Mouse (Mus musculus) c-Kit-positive CD71-positive TER-119-positive erythroid progenitor cells, embryonic 14.5 days (primary cell): ENCODE measurements around the gene Gm20388.

Experiments
- DNase-seq: peaks from one replicate; pipeline ENCODE4 v3.0.0-alpha.2; 2013; ENCODE audit warnings: low spot score

Gene Gm20388

DNA sequence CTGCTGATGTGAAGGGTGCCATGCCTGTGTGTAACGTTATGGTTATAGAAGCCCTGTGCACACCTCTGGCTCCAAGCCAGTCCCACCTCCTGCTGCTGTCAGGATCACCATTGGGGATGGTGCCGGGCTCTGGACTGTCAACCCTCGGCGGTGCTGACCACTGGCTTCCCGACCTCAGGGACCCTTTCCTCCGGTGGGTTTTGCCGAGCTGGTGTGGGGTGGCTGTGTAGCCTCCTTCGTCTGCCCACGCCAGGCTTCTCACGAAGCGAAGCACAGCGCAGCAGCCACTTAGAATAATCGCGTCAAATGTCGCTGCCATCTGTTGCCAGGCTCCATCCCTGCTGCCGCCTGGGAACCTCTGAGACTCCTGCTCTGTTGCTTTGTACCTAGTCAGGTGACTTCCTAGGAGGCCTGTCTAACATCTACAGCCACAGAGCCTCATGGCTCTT lies 637.7 kb downstream of the Gm20388 start:
- DNase-seq: no peak

DNA sequence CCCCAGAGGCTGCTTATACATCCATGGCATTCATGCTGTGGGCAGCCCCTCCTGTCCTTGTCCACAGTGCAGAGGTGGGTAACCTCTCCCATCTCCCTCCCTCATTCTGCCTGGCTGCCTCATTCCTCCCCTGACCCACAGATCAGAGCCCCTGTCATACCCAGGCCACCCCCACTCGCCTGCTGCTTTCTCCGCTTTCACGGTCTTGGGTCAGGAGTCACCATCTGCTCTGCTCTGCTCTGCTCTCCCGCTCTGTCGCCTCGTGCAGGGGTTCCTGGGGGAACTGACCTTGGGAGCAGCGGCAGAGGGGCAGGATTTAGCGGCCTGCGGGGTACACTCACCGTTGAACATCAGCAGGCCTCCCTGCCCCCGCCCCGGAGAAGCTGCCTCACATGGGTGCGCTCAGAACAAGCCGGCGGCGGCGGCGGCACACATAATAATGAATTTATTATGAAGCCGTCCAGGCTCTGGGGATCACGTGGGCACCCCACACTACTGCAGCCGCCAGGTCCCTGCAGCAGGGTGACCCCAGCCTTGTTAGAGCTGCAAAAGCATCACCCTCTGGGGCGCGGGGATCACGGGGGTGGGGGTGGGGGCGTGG lies 638.8 kb downstream of the Gm20388 start:
- DNase-seq: no peak

DNA sequence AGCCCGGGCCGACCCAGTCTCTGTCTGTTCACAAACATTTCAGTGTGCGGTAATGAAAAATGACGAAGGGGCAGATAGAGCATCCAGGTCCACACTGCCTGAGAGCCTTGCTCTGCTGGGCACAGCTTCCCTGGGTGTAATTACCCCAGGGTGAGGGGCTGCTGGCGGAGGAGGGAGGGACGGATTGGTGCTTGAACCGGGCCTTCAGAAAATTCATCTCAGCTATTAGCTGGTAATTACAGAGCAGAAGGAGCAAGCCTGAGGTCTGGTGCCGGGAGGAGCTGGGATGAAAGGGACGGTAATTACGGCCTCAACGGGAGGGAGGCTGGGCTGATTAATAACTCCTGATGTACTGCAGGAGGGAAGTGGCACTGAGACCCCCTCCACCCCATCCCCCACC lies 639.3 kb downstream of the Gm20388 start:
- no peak for DNase-seq

DNA sequence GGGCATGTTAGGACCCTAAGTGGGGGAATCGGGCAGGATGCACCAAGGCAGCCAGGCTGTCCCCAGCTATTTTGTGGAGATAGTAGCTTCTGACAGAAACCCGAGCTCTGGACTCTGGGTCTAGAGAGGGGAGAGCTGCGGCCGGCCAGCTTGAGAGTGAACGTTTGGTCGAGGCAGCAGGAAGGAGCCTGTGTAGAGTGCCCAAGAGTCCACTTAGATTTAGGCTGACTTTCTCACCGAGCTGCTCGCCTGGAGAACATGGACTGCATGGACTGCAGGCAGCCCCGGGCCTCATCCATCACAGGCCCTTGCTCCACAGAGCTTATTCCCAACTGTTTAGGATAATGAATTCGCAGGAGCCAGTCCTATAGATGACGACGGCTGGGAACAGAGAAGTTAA lies 639.8 kb downstream of the Gm20388 start:
- DNase-seq: no peak

DNA sequence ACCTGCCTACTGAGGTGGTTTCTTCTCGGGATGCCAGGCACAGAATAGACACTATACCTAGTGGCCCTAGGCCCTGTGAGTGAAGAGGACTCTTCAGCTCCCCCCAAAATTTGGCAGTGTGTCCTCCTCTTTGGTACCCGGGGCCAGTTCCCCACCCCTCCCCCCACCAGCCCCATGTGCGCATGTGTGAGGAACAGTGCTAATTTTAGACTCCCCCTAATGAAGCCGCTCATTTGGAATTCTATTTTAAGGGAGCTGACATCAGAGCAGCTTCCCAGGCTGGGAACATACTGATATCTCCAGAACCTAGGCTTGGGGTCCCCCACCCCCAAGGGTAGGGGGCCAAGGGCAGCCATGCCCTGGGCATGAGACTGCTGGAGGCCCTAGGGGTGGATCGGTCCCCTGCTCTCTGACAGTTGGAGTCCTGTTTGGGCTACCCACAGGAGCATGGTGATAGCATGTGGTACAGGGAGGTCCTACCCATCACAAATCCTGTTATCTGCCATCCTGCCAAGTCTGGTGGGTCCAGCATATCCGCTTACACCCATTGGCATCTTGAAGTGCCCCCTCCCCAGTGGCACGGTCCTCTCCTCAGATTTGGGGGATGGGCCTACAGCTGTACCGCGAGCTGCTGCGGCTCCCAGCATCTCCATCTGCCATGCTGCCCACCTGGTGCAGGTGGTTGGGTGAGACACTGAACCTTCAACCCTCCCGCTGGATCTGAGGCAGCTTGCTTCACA lies 640.5 kb downstream of the Gm20388 start:
- no peak for DNase-seq

DNA sequence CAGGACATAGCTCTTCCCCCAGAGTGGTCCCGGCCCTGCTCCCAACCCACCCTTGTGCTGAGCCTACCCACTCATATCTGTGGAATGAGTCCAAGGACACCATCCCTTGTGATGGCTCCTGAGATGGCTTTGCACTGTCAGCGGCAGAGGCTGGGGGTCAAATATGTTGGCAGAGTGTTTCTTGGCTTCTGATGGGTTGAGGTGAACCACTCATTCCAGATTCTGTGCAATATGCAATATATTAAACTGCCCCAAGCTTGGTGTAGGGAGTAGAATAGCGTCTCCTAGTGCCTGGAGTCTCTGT lies 641.0 kb downstream of the Gm20388 start:
- no peak for DNase-seq

DNA sequence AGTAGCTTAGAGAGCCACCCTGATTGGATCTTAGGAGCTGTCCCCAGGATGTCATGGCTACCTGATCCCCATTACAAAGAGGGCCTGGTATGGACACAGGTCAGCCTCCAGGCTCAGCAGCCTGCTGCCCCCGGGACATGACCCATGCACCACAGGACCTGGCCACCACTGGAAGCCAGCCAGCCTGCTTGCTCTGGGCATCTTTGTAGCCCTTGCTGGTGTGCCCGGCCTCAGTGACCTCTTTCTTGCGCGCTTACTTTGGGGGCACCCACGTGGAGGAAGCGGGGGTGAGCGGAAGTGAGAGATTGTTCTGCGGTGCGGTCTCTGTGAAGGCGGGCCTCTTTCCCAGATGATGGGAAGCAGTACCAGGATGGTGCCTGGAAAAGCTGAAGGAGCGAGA lies 641.9 kb downstream of the Gm20388 start:
- DNase-seq: no peak

DNA sequence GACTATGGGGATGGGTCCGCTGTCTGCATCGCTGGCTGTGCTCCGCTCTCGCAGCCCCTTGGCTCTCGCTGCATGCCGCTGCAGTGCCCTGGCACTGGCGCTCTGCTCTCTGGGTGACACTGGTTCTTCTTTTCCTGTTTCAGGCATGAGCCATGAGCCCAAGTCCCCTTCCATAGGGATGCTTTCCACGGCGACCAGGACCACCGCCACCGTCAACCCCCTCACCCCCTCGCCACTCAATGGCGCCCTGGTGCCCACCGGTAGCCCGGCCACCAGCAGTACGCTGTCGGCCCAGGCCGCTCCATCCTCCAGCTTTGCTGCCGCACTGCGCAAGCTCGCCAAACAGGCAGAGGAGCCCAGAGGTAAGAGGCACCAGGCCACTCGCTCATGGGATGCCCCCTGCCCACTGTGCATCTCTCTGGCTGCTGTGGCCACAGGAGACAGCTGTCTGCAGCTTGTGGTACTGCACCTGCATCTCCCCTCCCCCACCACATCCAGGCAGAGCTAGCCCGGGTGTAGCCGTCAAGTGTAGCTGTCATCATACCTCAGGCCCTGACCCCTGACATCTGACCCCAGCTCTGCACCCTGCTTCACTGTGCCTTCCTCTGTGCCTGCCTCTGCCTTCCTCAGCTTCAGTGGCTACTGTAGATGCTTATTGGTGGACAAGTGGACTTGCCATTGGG lies 642.9 kb downstream of the Gm20388 start:
- no peak for DNase-seq

DNA sequence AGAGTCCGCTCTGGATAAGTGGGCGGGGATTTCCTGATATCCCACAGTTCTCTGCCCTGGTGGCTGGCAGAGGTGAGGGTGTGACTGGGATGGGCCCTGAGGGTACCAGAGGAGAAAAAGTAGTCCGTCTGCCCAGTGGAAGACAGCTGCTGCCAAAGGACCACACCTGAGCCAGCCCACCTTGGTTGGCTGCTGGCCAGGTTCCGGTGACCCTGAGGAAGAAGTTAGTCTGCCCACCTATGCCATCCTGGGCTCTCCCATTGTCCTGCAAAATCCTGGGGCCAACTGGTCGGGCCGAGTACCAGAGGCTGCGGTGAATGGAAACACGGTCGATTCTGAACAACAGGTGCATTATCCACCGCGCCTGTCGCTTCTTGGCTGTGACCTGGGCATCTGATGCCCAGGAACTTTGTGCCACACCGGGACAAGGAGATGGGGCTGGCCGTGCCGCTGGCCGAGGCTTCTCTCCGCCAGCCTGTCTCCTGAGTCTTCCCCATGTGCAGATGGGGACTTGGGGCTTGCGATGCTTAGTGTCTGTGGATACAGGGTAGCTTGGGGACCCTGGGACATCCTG lies 643.9 kb downstream of the Gm20388 start:
- DNase-seq: no peak

DNA sequence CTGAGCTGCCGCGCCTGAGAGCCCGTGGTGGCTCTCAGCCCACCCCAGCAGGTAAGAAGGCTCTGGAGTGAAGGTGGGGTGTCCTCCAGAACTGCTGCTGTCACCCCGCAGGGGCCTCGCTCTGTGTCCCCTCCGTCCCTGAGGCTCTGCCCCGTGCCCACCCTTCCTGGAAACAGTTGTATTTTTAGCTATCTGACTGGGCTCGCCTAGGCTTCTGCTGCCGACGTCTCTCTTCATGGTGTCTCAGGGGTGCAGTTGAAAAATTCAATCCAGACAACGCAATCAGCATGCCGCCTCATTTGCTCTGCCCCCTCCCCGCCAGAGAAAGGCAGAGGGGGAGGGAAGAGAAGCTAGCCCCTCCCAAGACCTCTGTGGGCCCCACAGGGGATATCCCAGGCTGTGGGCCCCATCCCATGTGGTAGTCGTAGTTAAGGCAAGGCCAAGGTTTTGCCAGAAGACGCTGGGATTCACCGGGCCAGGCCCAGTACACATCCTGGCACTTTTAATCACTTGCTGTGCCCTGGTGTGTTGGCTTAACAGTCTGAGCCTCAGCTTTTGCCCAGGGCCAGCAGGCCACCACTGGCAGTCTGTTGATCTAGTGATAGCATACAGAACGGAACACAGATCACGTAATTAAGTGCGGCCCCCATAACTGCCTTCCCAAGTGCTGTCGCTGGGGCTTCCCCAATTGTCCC lies 645.7 kb downstream of the Gm20388 start:
- no peak for DNase-seq

DNA sequence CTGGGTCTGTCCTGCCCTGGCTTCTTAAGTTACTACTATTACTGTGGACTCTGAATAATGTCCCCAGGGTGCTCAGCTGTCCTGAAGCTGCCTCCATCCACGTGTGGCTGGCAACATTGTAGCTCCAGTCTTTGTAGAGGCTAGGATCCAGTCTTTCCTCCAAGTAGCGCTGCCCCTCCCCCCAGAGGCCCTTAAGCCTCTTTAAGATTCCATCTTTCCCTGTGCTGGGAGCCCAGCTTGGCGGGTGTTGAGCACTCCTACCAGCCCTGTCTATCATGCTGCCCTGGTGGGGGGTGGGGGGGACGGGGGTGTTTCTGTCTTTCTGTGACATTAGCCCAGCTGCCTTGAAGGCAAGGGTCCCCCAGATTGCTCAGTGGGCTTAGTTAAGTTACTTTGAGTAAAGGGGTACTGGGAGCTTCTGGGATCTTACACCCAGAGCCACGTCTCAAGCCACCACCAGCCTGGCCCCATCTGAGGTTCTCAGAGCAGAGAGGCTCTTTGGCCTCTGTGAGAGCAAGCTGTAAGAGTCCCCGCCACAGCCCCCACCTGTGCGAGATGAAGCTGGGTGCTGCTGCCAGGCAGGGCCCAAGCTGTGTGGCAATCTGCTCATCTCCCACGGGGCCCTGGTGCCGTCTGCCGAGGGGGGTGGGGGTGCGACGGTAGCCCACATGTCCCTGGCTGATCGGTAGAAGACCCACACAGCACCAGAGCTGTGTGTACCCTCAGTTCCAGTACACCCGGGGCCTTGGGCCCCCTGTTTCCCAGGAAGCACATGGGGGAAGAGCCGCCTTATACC lies 646.7 kb downstream of the Gm20388 start:
- DNase-seq: no peak

DNA sequence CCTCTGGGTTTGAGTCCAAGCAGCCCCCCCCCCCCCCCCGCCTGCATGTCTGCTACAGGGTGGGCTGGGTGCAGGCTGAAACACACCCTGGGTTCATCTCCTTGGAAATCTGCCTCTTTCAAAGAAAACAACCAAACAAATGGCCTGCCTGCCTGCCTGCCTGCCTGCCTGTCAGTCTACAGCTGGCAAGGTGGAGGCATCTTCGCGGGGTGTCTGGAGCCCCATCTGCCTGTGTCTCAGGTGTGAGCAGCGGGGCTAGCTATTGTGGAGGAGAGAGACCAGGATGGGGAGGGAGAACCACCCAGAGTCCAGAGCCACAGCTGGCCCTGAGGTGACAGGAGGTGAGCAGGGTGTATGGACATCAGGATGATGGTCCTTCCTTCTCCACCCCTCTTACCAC lies 647.5 kb downstream of the Gm20388 start:
- no peak for DNase-seq

DNA sequence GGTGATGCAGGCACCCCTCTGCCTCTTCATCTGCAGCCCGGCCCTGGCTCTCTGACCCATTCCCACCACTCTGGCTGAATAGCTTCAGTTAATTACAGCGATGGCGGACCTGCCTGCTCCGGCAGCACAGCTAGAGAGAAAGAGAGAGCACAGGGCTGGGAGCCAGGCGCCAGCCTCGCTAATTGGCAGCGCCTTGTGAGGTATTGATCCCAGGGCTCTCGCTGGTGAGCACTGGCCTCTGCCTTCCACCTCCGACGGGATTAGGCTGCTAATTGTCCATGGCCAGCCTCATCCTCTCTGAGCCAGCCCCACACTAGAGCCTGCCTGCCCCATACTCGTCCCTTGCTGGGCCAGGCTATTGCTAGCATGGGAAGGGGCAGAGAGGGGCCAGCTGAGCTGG lies 649.0 kb downstream of the Gm20388 start:
- DNase-seq: no peak

DNA sequence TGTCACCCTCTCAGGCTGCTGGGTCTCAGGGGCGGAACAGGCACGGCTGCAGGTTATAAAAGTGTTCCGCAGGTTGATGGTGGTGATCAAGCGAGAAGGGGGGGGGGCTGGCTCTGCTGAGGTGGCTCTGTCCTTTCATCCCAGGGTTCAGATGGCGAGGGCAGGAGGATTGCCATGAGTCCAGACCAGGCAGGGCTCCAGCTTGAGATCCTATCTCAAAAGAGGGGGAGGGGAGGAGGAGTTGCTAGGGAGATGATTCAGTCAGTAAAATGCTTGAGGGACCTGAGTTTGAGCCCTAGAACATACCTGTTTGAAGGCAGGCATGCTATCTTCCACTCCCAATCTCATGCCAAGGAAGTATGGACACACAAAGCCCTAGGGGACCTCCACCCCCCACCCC lies 649.9 kb downstream of the Gm20388 start:
- DNase-seq: no peak

DNA sequence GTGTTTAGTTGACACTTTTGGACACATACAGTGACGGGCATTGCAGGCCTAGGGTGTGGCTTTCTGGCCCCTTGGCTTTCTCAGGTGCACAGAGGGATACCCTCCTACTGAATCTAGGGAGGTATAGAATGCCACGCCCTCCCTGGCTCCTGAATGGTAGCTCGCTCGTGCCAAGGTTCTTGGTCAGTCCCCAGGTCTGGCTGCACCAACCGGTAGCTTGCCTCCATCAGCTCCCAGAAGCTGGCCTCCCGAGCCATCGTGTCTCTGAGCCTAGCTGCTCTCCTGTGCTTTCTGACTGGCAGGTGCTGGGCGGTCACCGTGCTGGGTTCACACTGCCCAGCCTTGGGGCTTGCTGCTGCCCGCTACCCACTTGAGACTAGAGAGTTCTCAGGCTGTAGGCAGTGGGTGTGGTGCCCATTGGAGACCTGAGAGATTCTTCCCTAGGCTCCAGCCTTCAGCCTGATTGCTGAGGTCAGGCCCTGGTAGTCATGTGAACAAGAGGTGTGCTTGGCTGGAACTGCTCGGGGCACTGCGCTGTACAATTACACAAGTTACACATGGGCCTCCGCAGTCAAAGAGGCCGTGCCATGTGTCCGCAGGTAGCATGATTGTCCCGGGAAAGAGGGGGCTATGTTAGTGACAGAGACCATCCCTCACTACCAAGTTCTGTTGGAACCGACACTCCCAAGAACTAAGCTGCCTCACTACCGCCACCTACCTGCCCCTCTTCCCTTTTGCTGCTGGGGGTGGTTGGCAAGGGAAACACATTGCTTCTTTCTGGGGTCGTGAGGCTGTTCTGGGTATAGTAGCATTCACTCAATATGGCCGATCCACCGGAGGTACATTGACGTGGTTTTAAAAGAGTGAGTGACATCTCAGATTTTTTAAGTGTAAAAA lies 651.1 kb downstream of the Gm20388 start:
- no peak for DNase-seq

DNA sequence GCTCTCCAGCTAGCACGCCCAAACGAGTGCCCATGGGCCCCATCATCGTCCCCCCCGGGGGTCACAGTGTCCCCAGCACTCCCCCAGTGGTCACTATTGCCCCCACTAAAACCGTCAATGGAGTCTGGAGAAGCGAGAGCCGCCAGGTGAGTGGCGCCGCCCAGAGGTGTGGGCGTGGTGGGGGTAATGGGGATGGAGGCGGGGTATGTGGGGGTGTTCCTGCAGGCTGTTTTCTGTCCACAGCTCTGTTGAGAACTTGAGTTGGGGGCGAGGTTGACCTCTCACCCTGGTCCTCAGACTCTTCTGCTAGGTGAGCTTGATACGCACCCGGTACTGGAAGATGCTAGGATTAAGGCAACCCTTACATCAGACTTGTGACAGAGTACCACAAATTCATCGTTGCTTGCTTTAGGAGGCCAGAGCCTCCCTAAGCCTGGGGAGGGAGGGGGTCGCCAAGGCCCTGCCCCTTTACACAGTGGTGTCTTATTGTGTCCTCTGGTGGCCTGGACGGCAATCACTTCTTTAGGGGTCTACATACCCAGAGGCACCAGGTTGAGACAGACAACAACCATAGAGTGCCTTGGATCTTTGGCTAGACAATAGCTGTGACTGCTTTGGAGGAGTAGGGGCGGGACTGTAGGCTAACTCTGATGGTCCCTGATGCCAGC lies 652.2 kb downstream of the Gm20388 start:
- no peak for DNase-seq

DNA sequence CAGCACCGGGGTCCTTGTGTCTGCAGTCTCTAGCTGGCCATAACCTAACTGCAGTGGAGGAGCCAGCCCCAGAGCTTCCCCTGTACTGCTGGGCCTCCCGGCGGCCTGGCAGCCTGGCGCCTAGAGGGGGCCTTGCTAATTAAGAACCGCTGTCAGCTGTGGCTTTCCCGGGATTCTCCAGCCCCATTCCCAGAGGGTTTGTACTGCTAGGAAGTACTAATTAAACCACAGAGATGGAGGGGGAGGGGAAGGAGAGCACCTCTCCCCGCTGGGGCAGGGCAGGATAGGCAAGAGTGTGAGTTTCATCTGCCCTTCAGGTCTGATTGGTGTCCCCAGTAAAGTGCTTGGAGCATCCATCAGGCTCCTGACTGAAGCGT lies 652.7 kb downstream of the Gm20388 start:
- DNase-seq: no peak

DNA sequence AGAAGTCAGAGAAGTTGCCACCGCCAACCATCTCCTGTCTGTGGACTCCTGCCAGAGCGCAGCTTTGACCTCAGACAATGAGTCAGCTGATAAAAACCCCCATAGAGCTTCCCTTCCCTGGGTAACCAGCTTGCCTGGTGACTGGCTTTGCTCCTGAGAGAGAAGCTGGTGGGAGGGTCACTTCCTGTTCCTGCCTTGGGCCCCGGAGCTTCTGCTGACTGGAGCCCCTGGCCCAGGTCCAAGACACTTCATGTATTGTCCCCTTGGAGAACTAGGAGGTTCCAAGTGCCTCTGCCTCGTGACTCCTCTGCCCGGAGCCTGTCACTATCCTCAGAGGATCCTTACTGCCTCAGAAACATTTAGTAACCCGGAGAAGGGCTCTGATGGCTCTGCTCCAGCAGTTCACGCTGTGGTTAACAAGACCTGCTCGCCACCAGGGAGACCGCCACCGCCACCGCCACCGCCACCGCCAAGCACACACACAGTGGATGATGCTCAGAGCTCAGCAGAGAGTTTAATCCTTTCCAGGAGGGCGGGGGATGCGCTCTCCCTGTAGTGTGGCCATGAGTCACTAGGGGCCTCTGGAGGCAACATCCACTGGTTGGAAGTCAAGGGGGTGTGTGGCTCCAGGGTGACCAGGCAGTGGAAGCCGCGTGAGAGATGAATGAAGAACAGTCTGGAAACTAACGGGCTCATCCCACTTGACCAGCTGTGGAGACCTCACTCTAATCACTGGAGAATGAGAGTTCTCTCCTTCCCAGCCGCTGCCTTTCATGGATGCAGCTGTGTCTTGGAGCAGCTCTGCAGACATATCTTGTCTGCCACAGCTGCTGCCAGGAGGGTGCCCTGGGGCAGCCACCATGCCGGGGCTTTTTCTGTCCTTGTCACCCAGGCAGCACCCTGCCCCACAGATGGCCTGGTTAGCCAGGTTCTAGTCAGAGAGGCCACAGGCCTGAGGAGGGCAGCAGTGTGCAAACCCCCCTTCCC lies 653.5 kb downstream of the Gm20388 start:
- DNase-seq: no peak

DNA sequence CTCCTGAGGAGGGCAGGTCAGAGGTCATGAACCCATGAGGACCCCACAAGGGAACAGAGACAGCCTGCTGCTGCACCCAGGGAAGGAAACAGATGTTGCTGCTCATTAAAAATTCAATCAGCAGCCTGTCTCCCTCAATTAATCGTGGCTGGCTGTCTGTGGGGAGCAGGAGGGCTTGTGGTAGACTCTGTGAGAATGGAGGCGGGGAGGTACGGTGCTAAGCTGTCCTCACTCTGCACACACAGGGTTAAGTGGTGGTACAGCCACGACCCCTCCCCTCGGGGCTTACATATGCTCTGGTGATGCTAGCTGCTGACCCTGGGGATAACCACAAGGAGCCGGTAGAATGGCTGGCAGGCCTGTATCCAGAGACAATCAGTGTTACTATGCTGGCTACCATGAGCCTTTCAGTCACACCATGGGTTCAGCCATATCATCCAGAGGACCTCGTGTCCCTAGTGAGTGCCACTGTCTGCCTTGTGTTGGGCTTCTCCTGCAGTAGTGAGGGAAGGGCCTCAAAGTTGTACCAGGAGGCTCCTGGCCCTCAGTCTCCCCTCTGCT lies 654.6 kb downstream of the Gm20388 start:
- DNase-seq: no peak
